Mouse (Mus musculus): Measurements from ENCODE around the gene Gjb5.

The Gjb5 gene

DNA sequence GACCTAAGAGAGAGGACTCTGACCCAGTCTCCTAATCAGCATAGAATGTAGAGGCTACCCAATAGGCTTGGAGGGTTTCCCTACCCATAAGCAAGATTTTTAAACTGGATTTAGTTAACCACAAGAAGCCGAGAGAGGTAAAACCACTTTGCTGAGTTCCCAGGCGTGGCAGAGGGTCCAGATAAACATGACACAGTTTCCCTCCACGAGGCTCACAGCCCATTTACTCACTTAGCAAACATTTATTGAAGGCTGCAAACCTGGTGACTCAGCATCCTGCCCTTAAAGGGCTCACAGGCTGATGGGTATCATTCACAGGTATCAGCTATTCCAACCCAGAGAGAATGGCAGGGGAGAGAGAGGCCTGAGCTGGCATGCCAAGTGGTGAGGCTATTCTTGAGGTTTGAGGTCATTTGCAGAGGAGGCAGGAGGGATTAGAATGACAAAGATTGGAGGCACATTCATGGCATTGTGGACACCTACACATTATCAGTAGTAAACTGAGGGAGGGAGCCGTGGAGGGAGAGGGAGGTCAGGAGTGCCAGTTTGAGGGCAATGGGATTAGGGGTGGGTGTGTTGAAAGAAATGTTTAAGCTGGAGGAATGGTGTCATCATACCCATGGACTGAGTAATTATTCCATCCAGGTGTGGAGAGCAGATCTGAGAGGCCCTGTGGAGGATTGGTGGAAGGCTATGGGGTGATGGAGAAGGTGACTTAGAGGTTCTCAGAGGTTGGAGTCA lies 8.3 kb downstream of the Gjb5 start:
- DNase-seq: no peak

DNA sequence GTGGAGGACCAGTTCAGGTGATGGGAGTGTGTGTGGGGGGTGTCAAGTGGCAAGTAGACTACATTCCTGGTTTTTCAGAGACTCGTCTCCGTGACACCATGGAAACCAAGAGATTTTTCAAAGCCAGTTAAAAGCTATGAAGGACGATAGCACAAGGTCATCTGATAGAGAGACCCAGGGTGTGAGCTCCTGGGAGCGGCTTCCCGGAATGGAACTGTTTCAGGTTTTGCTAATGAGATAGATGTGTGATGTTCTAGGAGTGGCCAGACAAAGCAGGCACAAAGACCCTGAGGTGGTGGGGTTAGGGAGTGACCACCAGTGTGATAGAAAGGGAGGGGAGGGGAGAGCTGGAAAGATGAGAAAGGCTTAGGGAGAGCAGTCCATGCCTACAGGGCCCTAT lies 13.0 kb downstream of the Gjb5 start:
- no peak for DNase-seq

DNA sequence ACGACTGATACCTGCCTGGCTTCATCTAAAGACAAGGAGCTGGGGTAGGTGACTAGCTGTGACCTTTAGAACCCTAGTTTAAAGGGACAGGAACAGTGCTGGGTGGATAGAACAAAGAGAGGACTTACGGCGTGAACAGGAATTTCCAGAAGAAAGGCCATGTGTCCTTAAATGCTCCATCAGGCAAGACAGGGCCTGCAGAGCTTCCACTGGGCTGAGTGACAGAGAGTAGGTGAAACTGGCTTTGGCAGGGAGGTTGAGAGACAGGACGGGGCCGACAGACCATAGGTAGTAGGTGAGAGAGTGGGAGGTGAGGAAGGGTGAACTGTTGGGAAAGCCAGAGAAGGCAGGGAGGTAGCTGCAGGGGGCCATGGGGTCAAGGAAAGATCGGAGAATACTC lies 16.6 kb downstream of the Gjb5 start:
- no peak for DNase-seq

DNA sequence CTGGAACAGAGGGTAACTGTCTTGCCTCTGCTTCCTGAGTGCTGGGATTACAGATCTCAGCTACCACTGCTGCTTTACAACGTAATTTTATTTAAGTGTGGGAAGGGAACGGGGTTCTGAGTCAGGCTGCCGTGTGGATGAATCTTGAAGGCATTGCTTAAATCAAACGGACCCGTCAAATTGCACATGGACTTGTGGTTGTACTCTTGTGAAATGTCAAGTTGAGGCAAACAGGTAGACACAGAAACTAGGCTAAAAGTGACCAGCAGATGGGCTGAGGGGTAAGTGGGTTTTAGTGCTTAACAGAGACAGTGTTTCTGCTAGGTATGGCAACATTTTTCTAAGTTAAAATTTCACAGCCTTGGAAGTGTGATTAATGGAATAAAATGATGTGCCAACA lies 20.3 kb downstream of the Gjb5 start:
- no peak for DNase-seq

DNA sequence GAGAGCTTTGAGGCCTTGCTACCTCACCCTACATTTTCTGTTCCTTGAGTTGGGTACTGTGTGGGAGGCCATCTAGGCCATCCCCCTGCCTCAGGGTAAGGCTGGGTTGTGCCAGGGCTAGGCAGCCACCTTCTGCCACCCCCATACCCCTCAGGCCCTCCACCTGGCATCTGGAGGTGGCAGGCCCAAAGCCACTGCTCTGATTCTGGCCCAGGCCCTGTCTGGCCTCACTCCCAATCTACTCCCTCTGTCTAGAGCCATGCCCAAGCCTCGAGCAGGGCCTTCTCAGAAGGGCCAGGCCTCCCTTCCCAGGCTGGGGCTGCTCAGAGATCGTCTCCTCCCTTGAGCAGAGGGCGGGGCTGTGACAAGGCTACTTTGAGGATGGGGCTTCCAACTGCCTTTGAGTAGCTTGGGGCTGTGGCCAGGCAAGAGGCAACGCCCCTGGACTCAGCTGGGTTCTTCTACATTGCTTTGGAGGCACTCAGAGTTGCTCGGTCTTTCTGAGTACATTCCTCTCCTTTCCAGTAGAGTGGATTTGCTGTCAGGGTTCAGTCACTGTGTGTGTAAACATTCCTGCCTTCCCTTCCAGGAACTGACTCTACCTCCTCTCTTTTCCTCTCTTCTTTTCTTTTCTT lies 23.0 kb downstream of the Gjb5 start:
- DNase-seq: peak; percentile 37 to 52

DNA sequence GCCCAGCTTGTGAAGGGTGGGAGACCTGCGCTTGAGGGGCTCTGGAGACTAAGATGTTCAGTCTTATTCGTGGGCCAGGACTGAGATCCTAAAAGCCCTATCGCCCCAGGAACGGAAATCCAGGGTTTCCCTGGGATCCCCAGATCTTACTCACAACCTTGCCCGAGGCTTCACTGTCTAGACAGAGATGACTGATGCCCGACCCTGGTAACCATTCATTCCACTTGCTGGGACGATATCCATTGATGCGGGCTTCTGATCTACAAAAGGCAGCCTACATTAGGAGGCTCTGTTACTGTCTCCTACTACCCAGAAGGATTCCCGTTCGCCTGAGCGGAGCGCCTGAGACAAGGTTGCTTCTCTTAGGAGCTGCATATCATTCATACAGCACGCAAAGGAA lies 26.8 kb downstream of the Gjb5 start:
- DNase-seq: no peak

DNA sequence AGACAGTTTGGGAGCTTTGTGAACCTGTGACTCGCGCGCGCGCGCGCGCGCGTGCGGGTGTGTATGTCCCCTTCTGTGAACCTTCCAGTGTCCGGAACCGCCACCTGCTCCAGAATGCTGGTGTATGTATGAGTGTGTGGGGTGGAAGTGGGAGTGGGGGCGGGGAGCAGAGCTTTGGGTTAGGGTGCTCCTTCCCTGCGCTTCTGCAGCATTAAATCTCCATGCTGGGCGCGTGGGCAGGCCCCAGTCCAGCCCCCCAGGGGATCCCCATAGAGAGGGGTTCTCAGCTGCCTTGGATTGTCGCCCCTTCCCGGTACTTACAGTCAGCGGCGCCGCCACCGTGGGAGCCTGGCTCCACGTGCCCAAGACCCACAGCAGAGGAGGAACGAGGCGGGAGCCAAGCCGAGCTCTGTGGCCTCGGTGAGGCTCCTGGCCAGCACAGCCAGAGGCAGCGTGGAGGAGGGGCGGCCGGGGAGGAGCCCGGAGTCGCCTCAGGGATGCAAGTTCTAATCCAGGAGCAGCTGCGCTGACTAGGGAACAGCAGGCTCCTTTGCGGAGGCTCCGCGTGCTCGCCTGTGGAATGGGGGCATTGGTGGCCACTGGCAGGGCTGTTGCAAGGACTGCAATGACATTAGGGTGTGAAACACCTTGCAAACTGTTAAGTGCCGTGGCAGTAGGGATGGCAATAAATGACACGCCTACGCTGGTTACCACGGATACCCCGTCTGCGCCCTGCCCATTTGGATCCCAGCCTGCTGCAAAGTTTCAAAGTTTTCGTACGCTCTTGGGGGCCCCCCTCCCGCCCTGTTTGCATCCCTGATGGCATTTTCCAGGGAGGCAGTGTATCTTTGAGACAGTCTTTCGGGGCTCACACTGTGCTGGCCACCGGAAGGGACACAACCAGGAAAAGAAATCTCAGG lies 27.5 kb downstream of the Gjb5 start, which contains the start of gene Gjb3:
Gjb3 (minus strand) TSS at position 664 of the 920 bp plus-strand sequence.
- DNase-seq: no peak

DNA sequence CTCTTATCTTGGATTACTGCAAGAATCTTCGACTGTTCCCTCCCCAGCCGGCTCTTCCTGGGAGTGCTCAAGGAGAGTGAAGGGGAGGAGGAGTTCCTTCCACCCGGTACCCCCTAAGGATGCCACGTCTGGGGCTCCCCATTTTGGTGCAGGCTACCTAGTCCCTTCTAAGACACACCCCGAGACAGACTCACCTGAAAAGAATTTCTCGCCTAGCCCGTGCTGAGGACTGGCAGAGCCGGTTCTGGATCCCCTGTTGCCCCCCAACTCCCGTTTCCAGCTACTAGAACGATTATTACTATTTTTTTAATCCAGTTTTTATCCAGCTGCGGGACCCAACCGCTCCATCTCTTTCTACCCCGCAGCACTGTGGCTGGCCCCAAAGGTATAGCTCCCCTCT lies 28.2 kb downstream of the Gjb5 start:
- DNase-seq: no peak

DNA sequence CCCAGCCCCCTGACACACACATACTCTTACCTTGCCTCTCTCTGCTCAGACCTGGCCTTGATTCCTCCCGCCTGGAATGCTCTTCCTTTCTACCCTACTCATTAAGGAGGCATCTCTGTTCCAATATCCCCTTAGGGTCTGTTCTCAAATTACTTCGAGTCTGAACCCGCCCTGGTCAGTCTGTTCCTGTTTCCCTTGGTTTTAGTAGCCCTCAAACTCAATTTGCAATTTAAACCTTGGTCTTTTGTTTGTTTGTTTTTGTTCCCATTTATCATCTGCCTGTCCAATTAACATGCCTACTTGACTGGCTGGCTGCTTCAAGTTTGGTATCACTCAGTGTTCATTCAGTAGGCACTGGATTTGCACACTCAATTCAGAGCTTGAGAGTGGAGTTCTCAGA lies 28.9 kb downstream of the Gjb5 start:
- DNase-seq: no peak

DNA sequence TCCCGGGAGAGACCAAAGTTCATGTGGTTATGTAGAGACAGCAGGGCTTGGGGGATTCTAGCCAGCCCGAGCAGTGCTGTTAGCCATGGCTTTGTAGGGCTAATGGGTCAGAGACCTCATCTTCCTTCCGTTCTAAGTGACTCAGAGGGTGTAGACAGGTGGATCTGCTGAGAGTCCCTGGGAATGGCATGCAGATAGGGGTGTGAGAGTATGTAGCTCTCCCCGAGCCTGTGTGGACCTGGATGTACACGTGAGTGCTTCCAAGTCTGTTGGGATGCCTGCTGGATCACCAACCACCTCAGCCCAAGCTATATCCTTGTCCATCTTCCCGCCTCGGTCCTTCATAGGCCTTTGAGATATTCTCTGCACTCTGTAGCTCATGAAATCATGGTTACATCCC lies 29.6 kb downstream of the Gjb5 start:
- no peak for DNase-seq

DNA sequence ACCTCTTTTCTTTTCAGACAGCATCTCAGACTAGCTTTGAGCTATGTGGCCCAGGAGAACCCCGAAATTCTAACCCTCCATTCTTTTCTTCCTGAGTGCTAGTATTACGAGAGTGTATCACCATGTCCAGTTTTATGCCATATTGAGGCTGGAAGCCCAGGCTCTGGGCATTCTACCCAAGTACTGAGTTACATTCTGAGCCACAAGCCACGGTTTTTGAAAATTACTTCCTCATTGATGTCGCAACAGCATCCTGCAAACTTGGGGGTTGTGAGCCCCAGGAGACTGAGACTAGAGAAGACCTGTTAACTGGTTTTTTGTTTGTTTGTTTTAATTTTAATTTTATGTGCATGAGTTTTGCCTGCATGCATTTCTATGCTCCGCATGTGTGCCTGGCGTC lies 30.2 kb downstream of the Gjb5 start:
- DNase-seq: no peak

DNA sequence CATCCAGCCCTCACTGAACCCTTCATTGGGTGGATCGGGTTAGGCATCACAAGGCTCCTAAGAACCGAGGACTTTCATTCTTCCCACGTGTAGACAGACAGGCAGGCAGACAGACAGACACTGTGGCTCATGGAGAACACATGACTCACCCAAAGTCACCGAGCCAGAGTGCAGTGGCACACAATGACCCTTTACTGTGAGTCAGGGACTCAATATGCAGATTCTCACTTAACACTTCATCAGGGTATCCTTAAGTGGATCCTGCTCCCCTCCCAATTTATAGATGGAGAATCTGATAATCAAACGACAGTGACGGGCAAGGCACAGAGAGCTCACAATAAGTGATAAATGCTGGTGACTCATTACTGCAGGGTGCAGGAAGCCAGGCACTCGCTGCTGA lies 30.7 kb downstream of the Gjb5 start:
- DNase-seq: no peak

DNA sequence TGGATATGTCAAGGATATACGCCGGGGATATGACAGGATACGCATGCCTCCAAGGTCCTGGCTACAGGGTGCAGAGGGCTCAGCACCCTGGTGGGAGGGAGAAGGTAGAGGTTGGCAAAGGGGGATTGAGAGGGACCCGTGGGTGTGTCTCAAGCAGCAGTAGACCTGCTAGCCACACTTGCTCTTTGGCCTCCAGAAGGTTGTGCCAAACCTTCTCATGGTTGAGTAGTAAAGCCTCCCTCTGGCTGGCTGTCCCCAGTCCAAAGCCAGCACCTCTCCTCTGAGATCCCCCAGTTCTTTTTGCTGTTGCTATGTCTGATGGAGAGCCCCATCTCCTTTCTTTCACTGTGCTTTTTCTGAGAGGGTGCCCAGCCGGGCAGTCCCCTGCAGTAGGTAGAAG lies 32.7 kb downstream of the Gjb5 start:
- no peak for DNase-seq

DNA sequence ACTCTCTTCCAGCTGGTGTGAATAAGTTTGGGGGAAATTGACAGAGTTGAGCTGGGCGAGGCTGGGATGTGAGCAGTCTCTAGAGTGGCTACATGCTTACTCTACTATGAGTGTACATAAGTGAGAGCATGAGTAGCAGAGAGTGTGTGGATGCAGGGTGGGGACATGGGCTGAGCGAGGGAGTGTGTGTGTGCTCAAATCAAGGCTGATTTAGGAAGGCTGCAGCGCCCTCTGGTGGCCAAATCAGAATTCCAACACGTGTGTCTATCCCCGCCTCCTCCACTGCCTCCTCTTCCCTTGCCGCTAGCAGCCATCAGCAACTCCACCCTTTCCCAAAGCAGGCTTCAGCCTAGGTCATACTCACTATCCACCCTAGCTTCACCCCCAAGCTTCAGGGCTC lies 33.2 kb downstream of the Gjb5 start:
- peak; percentile 68 to 77 for DNase-seq

DNA sequence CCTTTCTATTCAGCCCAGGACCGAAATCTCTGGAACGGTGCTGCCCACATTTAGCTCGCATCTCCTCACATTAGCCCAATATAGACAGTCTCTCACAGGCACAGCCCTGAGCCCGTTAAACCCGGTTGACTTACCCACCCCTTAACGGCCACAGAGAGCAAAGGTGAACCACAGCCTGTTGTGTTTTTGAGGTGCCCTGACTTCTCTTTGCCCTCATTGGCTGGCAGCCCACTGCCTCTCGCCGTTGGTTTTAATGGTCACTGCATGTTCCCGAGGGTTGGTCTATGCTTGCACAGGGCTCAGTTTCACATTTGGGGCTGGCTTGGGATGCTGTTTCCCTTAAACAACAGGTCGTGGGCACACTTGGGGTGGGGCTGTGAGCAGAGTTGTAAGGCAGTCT lies 33.7 kb downstream of the Gjb5 start:
- no peak for DNase-seq

DNA sequence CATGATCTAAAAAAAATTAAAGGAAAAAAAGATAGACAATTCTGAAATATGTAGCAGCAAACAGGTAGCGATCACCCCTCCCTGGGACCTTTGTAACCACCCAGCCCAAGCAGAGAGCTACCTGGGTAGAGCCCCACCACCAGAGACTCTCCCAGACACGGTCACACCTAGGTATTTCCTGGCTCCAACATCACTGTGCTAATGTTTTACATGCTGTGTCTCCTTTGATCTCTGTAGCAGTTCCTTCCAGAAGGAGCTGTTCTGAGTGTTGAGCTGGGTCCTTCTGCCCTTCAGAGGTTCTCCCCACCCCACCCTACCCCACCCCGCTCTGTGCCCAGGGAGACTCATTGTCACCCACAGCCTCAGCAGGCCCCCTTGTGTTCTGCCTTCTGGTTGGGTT lies 34.3 kb downstream of the Gjb5 start:
- no peak for DNase-seq

DNA sequence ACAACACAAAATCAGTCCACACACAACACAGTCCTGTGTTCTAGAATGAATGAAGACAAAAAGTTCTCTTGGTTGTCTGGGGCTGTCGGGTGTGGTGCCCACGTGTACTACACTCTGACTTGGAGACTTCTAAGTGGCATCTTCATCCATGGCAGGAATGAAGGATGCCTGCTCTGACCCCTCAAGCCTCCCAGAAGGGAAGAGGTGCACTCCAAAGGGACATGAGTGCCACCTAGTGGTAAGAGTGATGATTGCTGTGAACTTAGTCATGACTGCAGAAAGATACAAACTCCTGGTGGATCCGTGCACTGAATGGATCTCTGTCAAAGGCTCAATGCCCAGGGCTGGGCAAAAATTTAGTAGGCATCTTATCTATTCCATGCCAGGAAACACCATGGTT lies 38.4 kb downstream of the Gjb5 start:
- DNase-seq: peak in 1 of 2 experiments; percentile 68

DNA sequence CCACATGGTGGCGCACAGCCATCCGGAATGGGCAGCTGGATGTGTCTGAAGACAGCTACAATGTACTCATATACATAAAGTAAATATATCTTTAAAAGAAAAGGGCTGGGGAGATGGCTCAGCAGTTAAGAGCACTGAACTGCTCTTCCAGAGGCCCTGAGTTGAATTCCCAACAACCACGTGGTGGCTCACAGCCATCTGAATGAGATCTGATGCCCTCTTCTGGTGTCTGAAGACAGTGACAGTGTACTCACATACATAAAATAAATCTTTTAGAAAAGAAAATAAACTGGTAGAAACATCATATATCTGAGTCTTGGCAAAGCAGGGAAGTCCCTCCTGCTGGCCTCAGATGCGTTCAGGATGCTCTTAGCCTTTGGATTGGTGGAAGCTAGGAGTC lies 40.8 kb downstream of the Gjb5 start:
- no peak for DNase-seq

DNA sequence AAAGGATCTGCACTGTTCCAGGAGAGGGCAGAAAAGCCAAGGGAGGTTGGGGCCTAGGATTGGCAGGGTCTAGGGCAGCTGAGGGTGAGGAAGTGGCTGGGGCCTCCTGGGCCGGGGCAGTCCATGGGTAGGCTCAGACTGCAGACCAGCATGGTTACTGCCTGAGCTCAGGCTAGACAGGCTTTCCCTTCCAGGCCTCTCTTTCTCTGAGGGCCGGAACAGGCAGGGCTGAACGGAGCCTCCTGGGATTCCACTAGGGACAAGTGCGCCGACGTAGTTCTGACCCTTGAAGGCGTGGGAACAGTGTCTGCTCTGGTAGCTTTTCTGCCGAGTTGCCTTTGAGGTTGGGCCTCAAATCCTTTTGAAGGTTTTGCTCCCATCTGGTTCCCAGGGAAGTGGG lies 42.2 kb downstream of the Gjb5 start:
- DNase-seq: no peak

DNA sequence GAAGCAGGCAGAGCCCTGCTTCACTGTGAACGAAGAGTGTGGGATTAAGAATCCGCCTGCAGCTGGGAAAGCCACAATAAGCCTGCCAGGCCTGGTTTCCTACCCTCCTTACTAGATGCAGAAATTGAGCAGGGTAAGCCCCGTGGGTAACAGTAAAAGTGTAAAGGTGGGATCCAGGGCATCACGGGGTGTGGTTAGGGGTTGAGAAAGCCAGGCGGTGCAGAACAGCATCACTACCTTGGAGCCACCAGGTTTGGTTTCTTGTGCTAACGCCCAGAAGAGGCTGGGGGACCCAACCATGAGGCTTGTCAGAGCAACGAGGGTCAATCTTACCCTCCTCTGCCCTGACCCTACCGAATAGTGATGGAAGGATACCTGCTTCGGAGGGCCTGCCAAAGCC lies 43.4 kb downstream of the Gjb5 start:
- no peak for DNase-seq

DNA sequence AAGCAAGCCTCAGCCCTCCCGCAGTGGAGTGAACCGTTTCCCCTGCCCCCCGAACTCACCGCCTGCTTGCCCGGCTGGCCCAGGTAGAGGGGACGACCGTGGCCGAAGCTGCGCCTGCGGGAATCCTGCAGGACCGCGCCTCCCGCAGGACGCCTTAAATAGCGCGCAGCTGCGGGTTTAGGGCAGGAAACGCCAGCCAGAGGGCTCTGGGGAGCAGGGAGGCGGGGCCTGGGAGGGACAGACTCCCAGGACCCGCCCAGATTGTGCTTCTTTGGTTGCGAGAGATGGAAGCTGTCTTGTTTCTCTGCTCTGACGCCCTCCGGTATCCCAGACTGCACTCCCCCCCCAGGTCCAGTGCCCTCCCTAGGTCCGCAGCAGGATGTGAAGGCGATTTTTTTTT lies 44.1 kb downstream of the Gjb5 start, which contains the start of gene Gja4:
Gja4 (minus strand) TSS at position 179 of the 400 bp plus-strand sequence.
- DNase-seq: peak; percentile 83 to 88

DNA sequence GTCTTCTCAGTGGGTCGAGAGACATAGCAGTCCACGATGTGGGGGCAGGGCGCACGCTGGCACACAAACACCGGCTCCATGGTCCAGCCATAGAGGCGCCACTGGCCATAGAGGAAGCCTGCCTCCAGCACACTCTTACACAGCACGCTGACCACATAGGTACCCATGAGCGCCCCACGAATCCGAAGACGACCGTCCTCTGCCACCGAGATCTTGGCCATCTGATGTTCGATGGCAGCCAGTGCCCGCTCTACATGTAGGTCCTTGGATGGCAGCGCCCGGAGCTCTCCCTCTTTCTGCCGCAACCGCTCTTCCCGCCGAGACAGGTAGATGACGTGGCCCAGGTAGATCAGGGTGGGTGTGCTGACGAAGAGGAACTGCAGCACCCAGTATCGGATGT lies 45.6 kb downstream of the Gjb5 start:
- no peak for DNase-seq

DNA sequence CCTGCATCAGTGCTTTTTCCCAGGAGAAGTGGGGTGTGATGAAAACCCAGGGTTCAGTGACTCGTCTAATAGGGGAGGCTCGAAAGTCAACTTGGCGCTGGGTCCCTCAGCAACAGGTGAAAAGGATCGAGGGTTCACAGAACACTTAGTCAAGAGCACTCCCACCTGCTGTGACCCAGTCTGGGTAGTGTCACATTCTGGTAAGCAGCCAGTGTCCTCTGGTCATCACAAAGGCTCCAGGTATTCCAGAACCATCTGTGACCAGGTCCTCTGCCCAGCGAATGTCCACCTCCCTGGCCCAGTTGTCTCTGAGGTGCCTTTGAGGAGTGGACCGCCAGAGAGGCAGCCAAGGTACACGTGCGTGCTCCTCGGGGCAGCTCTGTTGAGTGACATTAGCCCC lies 46.4 kb downstream of the Gjb5 start:
- DNase-seq: no peak

DNA sequence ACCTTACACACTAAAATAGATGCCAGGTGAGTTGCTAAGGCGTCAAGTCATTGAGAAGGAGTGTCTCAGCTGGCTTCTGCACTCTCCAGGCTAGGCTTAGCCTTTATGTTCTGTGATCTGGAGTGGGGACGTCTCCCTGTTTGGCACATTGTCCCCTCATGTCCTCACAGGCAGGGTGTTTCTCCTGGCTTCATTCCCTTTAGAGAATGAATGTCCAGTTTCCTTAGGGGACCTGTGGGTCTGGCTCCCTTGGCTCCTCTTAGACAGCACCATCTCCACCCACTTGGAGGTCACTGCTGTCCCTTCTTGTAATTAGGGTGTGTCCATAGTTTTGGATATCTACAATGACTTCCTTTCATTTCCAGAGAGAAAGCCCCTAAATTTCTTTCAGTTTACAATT lies 51.1 kb downstream of the Gjb5 start:
- no peak for DNase-seq

All from lung, adult 18-20 months (tissue).